Mouse (Mus musculus) embryonic facial prominence, embryonic 14.5 days (tissue): ENCODE measurements at regions not wholly inside any gene's neighbourhood (a gene's known extent, or its start where the extent isn't known, plus 50 kb on each side); places are given as distances from the start of the nearest gene placed in this dataset.

Experiments used
- ATAC-seq: fragments of 200-750 bp; cut with Nextera tagmentation; 2 replicates; pipeline ENCODE4 v1.8.0; 2017; ENCODE audit warnings: low read depth, moderate number of reproducible peaks, moderate TSS enrichment
- DNase-seq: peaks from one replicate; pipeline ENCODE4 v3.0.0-alpha.2; 2015; ENCODE audit warnings: low spot score
- H3K27ac ChIP-seq: fragments of 300-500 bp; sonication (generic); replicated peaks from 2 replicates; pipeline ENCODE4 v1.5.1; 2014; ENCODE audit warnings: low read depth, mild to moderate bottlenecking, low read length, moderate library complexity
- H3K27me3 ChIP-seq: fragments of 300-500 bp; sonication (generic); replicated peaks from 2 replicates; pipeline ENCODE4 v1.6.1; 2014; ENCODE audit warnings: low read length; ENCODE audit not compliant: control insufficient read depth, insufficient read depth
- H3K36me3 ChIP-seq: fragments of 300-500 bp; sonication (generic); 2 replicates; pipeline ENCODE4 v1.6.1; 2014; ENCODE audit warnings: low read length, mixed read lengths; ENCODE audit not compliant: control insufficient read depth, insufficient read depth
- H3K4me1 ChIP-seq: fragments of 300-500 bp; sonication (generic); 2 replicates; pipeline ENCODE4 v1.6.1; 2014; ENCODE audit warnings: antibody characterized with exemption, low read length; ENCODE audit not compliant: control insufficient read depth, insufficient read depth
- H3K4me2 ChIP-seq: fragments of 300-500 bp; sonication (generic); 2 replicates; pipeline ENCODE4 v1.6.1; 2014; ENCODE audit warnings: low read depth, mild to moderate bottlenecking, low read length, moderate library complexity, mixed read lengths
- H3K4me3 ChIP-seq: fragments of 300-500 bp; sonication (generic); 2 replicates; pipeline ENCODE4 v1.5.1; 2014; ENCODE audit warnings: low read depth, mild to moderate bottlenecking, low read length
- H3K9ac ChIP-seq: fragments of 300-500 bp; sonication (generic); 2 replicates; pipeline ENCODE4 v1.6.1; 2014; ENCODE audit warnings: low read depth, mild to moderate bottlenecking, low read length, moderate library complexity, mixed read lengths
- H3K9me3 ChIP-seq: fragments of 300-500 bp; sonication (generic); 2 replicates; pipeline ENCODE4 v1.6.1; 2016; ENCODE audit warnings: low read length; ENCODE audit not compliant: control insufficient read depth
- WGBS: fragments of 180-500 bp; shearing (Covaris S2); extraction: QIAGEN DNeasy Blood & Tissue Kit; methylation state at CpG from one replicate; pipeline ENCODE4 v1.1.7; 2014; 5-methylcytosine and 5-hydroxymethylcytosine counted together

DNA sequence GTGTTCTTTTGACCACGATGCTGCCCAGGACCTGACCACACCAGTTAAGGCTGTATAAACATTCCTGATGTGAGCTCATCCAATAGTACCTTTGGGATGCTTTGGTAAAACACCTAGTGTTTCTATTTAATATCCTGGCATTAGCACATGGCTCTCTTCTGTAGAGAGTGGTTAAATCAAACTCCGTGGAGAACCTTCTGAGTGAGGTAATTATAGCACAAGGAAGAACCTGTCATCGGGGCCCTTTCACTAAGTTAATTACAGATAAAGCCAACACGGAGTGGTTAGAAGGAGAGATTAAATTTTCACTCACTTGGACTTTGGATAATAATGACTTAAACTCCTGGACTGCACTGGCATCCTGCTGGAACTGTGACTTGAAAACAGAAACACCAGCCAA lies 133.8 kb upstream of the N6amt1 start:
- Histone ChIP-seq H3K36me3 (no peaks in the 10 kb centered on the region), H3K27me3 (no peaks in the 10 kb centered on the region), H3K9ac (no peak overlapping the region), H3K4me2 (no peak overlapping the region), H3K4me1 (no peaks in the 10 kb centered on the region), H3K9me3 (0 out of 2 replicates have a peak, but pooled peaks cover 2% of the 10 kb centered on the region), H3K4me3 (no peak overlapping the region), H3K27ac (no peak overlapping the region)
- 46% methylated on average over 4 of the region's 4 CpGs for WGBS
- DNase-seq, result no peak
- ATAC-seq, result no peak

GRCm38 (mm10) chr16:87207875-87208274 lies 146.1 kb upstream of the N6amt1 start:
- no peak for ATAC-seq
- Histone ChIP-seq H3K36me3 (no peaks in the 10 kb centered on the region), H3K27me3 (no peaks in the 10 kb centered on the region), H3K4me1 (no peaks in the 10 kb centered on the region), H3K4me2 (no peak overlapping the region), H3K4me3 (no peak overlapping the region), H3K9me3 (0 out of 2 replicates have a peak, but pooled peaks cover 4% of the 10 kb centered on the region), H3K9ac (no peak overlapping the region), H3K27ac (no peak overlapping the region)
- no peak for DNase-seq
- 67% methylated on average over 1 of the region's 1 CpGs for WGBS

- 62% methylated on average over 4 of the region's 4 CpGs for WGBS
- 0 out of 2 replicates have a peak overlapping the region, but pooled peaks have one; percentile 67 for H3K27ac ChIP-seq
- H3K4me2 ChIP-seq, result no peak overlapping the region
- H3K36me3 ChIP-seq, result no peaks in the 10 kb centered on the region
- ATAC-seq (no peak), DNase-seq (peak; percentile 76)
- H3K4me1 ChIP-seq, result no peaks in the 10 kb centered on the region
- no peaks in the 10 kb centered on the region for H3K27me3 ChIP-seq
- H3K9me3 ChIP-seq, result no peaks in the 10 kb centered on the region
- no peak overlapping the region for H3K9ac ChIP-seq
- H3K4me3 ChIP-seq, result no peak overlapping the region
Measured at GRCm38 (mm10) chr16:87190471-87190870, 163.5 kb upstream of the N6amt1 start.

GRCm38 (mm10) chr16:87188737-87189136 lies 165.2 kb upstream of the N6amt1 start:
- Histone ChIP-seq H3K4me1 (no peaks in the 10 kb centered on the region), H3K9ac (no peak overlapping the region), H3K27me3 (no peaks in the 10 kb centered on the region), H3K4me3 (no peak overlapping the region), H3K4me2 (no peak overlapping the region), H3K9me3 (no peaks in the 10 kb centered on the region), H3K36me3 (no peaks in the 10 kb centered on the region), H3K27ac (no peak overlapping the region)
- ATAC-seq (no peak), DNase-seq (no peak)
- 90% methylated on average over 2 of the region's 2 CpGs for WGBS

- Histone ChIP-seq H3K4me1 (no peaks in the 10 kb centered on the region), H3K9ac (no peak overlapping the region), H3K27me3 (no peaks in the 10 kb centered on the region), H3K36me3 (no peaks in the 10 kb centered on the region), H3K27ac (no peak overlapping the region), H3K4me3 (no peak overlapping the region), H3K9me3 (no peaks in the 10 kb centered on the region), H3K4me2 (no peak overlapping the region)
- 80% methylated on average over 4 of the region's 4 CpGs for WGBS
- DNase-seq (no peak), ATAC-seq (no peak)
Measured at GRCm38 (mm10) chr16:87172395-87172794, 181.6 kb upstream of the N6amt1 start.

- Histone ChIP-seq H3K27ac (no peak overlapping the region), H3K9me3 (no peaks in the 10 kb centered on the region), H3K4me3 (no peak overlapping the region), H3K9ac (no peak overlapping the region), H3K27me3 (no peaks in the 10 kb centered on the region), H3K36me3 (no peaks in the 10 kb centered on the region), H3K4me1 (no peaks in the 10 kb centered on the region), H3K4me2 (no peak overlapping the region)
- no peak for DNase-seq
- no peak for ATAC-seq
- WGBS, result 80% methylated on average over 2 of the region's 2 CpGs
Measured at GRCm38 (mm10) chr16:87139301-87139700, 214.7 kb upstream of the N6amt1 start.

DNA sequence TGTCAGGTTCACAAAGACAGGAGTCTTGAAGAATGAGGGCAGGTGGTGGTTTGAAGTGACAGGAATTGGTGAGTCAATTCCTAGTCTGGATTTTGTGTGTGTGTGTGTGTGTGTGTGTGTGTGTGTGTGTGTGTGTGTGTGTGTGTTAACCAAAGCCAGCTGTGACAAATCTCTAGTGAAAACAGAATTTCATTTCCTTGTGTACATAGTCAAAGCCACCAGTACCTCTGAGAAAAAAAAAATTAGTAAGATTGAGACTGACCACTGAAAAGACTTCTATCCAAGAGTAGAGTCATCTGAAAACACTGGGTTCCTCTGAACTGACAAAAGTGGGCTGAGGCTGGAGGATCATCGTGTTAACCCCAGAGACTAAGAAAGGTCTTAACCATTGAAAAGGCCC lies 217.5 kb upstream of the N6amt1 start:
- WGBS, result 77% methylated on average over 1 of the region's 1 CpGs
- H3K4me2 ChIP-seq, result no peak overlapping the region
- no peak for DNase-seq
- H3K27me3 ChIP-seq, result no peaks in the 10 kb centered on the region
- H3K4me3 ChIP-seq, result no peak overlapping the region
- no peaks in the 10 kb centered on the region for H3K36me3 ChIP-seq
- no peak for ATAC-seq
- no peaks in the 10 kb centered on the region for H3K9me3 ChIP-seq
- H3K4me1 ChIP-seq, result no peaks in the 10 kb centered on the region
- H3K27ac ChIP-seq, result no peak overlapping the region
- no peak overlapping the region for H3K9ac ChIP-seq

DNA sequence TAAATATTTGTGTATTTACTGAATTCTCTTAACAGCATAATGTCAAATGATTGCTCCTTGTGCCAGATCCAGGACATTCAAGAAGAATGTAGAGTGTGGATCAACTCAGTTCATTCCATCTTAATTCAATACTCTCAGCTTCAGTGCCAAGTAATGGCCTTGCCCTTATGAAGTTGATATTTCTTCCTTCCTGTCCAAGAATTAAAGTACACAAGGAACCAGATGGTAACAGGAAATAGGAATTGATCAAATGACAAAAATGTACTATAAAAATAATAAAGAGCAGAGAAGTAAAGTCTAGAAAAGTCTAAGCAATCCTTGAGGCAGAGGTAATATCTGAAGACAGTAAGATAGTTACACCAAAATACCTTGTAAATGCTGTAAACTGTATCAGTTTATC lies 219.5 kb upstream of the N6amt1 start:
- Histone ChIP-seq H3K4me3 (no peak overlapping the region), H3K9ac (no peak overlapping the region)

DNA sequence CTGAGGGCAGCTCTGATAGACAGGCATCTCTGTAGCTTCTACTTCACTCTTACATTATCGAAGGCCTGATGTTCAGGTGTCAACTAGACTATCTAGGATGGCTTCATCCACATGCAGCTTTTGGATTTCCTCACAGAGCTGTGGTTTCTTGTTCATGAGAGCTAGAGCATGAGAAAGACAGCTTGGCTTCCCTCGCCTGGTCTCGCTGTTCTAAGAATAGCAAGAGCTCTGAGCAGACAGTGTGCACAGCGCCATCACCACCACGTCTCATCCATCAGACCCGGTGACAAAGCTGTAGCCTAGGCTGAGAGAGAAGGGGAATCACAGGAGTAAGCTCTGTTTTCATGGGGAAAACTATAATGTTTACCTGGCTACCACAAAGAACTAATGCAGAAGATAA lies 220.1 kb upstream of the N6amt1 start:
- no peak for ATAC-seq
- DNase-seq, result no peak

More for the DNA sequence above, 219.5 kb upstream of the N6amt1 start:
- no peaks in the 10 kb centered on the region for H3K9me3 ChIP-seq
- ATAC-seq, result no peak
- no peak overlapping the region for H3K4me2 ChIP-seq
- no peak overlapping the region for H3K27ac ChIP-seq
- no peaks in the 10 kb centered on the region for H3K27me3 ChIP-seq
- H3K36me3 ChIP-seq, result no peaks in the 10 kb centered on the region
- H3K4me1 ChIP-seq, result 0 out of 2 replicates have a peak, but pooled peaks cover 4% of the 10 kb centered on the region
- DNase-seq, result no peak

More for the DNA sequence above, 220.1 kb upstream of the N6amt1 start:
- H3K9ac ChIP-seq, result no peak overlapping the region
- H3K9me3 ChIP-seq, result no peaks in the 10 kb centered on the region
- H3K27ac ChIP-seq, result no peak overlapping the region
- no peak overlapping the region for H3K4me3 ChIP-seq
- no peaks in the 10 kb centered on the region for H3K27me3 ChIP-seq
- WGBS, result 81% methylated on average over 6 of the region's 6 CpGs
- H3K4me2 ChIP-seq, result no peak overlapping the region
- 0 out of 2 replicates have a peak, but pooled peaks cover 4% of the 10 kb centered on the region for H3K4me1 ChIP-seq
- no peaks in the 10 kb centered on the region for H3K36me3 ChIP-seq
